Mouse (Mus musculus): ENCODE results near the gene Tmprss9. TPM values are rescaled to one million over a fixed set of nuclear protein-coding genes. Genes with fewer than 3 reads are reported as not detected.

The Tmprss9 gene
- total and polyA plus RNA-seq, 3 experiments, result 0.04 TPM; not detected in 2

- peak; percentile 99 for TF ChIP-seq ZNF384 (IDR thresholded peaks at IDR 0.05; ENCODE audit: low read depth, low read length)
These were observed 57.9 kb downstream of the Tmprss9 start, which contains the start of gene Gadd45b (continued) for GRCm38 (mm10) chr10:80929299-80930226.

GRCm38 (mm10) chr10:80930361-80931152 lies 58.9 kb downstream of the Tmprss9 start:
- dilution Hi-C loops (cut with MboI; ENCODE audit: extremely low pct_ligation_motif_present, extremely low pct_unique_long_range_greater_than_20kb, low sequenced_read_pairs) (no loop called here), in situ Hi-C loops (cut with MboI; ENCODE audit: low pct_ligation_motif_present, low pct_unique_long_range_greater_than_20kb, low sequenced_read_pairs) (loop anchor here (5.0 kb wide), 1 partner anchor 37 kb away; no protein-coding TSS in a partner anchor)
- Histone ChIP-seq H3K4me1 (ENCODE audit: control insufficient read depth in 1 of 2, insufficient read depth in 2 of 2) (peaks cover 20 to 63% of the 10 kb centered on the region in 2 experiments), H3K27ac (ENCODE audit: insufficient read depth, low read depth) (peak overlapping the region; percentile 72), H3K36me3 (replicated peaks in 1 of 2; ENCODE audit: control insufficient read depth in 1 of 2, insufficient read depth in 1 of 2, low read length in 1 of 2) (peaks cover 3 to 14% of the 10 kb centered on the region in 2 experiments), H3K9me3 (replicated peaks; ENCODE audit: low read length) (no peaks in the 10 kb centered on the region), H3K4me2 (ENCODE audit: insufficient read depth, low read depth, poor library complexity, severe bottlenecking) (peak overlapping the region; percentile 73), H3K27me3 (replicated peaks) (peaks cover 3% of the 10 kb centered on the region), H3K79me2 (replicated peaks; ENCODE audit: control insufficient read depth, extremely low read depth, insufficient read depth, poor library complexity, severe bottlenecking) (peaks cover 9% of the 10 kb centered on the region), H3K4me3 (replicated peaks in 1 of 3; ENCODE audit: low read depth in 2 of 3, low read length in 2 of 3, poor library complexity in 1 of 3) (peak overlapping the region; percentile 64 to 96 (median 89)), H3K9ac (ENCODE audit: insufficient read depth, low read depth) (peak overlapping the region; percentile 80)
- DNase-seq (ENCODE audit: extremely low read depth), result peak; percentile 44
- TF ChIP-seq NRF1 (IDR thresholded peaks at IDR 0.05; ENCODE audit: low read depth, low read length) (no peak), SIN3A (IDR thresholded peaks at IDR 0.05; ENCODE audit: low read length) (peak; percentile 45), HCFC1 (IDR thresholded peaks at IDR 0.05; ENCODE audit: low read depth, low read length) (no peak), MAZ (IDR thresholded peaks at IDR 0.05; ENCODE audit: low read depth, low read length) (peak; percentile 32; the same call in 1 of the 2 replicates), IRF4 (IDR thresholded peaks at IDR 0.05; ENCODE audit: low read depth, low read length) (no peak), CHD2 (IDR thresholded peaks at IDR 0.05; ENCODE audit: low read length) (0 out of 2 replicates have a peak, but pooled peaks have one; percentile 12), KAT2A (IDR thresholded peaks at IDR 0.05; ENCODE audit: insufficient replicate concordance, low read length) (0 out of 2 replicates have a peak, but pooled peaks have one; percentile 31), ZC3H11A (IDR thresholded peaks at IDR 0.05; ENCODE audit: low read depth, low read length) (no peak), ZNF384 (IDR thresholded peaks at IDR 0.05; ENCODE audit: low read depth, low read length) (peak; percentile 34; the same call in 1 of the 2 replicates), BHLHE40 (IDR thresholded peaks at IDR 0.05; ENCODE audit: low read depth, low read length) (peak; percentile 81), RCOR1 (conservative IDR thresholded peaks at IDR 0.05; ENCODE audit: low read depth, low read length) (no peak), POLR2A (IDR thresholded peaks at IDR 0.05; ENCODE audit: low read depth, low read length) (no peak), NELFE (IDR thresholded peaks at IDR 0.05; ENCODE audit: low read depth, low read length) (no peak)

All from CH12.LX (cell line).